Mouse (Mus musculus) right cerebral cortex, postnatal 14 days (tissue): ENCODE results near the gene Cacna2d1.

ENCODE experiments used
- DNase-seq: peaks from one replicate; pipeline ENCODE4 v3.0.0; 2022

Cacna2d1 gene

DNA sequence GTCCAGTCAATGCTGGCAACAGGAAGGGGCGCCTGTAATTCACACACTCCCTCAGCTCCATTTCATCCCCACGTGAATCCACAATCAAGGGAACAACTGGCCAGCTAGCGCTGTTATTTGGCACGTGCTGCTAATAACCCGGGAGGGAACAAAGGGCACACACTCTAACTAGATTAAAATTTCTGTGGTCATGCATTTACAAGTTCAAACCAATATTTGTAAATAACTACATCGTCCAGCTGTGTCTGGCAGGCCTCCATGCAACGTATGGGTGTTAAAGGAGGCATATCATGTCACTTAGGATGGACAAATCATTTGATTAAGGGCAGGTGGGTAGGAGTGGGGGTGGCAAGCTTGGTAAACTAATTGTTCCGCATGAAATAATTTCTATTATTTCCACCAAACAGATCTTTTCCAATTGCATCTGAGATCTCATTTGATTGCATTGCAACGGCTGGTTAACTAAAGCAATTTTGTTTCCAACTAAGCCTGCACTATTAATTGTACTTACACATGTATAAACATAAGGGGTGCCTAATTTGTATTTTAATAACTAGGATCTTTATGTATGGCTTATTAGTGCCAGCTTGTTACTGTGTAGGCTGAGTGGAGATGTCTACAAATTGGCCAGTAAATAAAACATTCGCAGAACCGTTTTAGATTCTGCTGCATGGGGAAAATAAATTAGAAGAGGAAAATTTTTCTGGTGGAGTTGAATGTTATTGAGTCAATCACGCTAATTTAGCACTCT, 231.8 kb downstream of the Cacna2d1 start:
- no peak for DNase-seq

DNA sequence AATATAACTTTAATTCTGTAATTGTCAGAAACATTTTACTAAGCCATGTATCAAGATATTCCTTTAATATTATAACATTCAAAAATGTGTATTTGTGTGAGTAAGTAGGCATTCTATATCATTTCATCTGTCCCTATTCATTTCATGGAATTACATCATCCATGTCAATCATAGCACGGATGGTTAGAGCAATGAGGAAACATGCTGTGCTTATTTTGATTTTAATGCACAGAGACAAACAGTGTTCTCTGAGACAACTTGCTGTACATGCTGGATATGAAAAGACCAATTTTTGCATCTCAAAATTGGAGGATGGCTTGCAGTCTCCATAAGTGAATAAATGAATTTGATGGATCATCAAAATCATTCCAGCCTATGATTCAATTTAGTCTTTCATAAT, 232.4 kb downstream of the Cacna2d1 start:
- DNase-seq = no peak

DNA sequence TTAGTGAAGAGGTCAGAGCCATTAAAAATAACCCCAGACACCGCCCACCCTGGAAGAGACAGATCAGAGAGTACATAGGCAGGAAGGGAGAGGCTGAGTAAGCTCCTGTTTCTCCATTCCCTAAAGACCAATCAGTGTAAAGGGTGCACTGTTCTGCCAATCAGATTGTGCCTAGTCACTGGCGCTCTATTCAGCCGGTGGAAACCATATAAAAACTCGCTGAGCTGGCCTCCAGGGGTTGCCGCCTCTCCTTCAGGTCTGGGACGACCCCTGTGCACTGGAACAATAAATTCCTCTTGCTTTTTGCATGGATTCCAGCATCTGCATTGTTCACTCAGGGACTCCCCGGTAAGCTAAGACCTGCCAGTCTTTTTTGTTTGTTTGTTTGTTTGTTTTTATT, 246.6 kb downstream of the Cacna2d1 start:
- DNase-seq = no peak

DNA sequence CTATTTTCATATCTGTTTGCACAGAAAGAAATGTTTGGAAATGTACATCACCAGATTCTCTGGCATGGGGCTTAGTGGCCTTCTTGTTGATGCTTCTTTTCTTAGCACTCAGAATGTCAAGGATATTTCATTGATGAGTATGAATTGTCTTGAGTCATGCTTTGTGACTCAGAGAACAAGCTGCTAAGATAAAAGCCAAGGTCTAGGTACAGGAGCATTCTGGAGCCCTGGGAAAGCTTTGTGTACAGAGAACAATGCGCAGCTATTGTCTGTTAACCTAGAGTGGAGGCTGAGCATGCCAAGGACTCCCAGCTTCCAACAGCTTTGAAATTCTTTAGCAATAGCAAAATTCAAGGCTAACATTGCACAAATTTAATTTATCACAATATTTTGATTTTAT, 249.6 kb downstream of the Cacna2d1 start:
- no peak for DNase-seq

DNA sequence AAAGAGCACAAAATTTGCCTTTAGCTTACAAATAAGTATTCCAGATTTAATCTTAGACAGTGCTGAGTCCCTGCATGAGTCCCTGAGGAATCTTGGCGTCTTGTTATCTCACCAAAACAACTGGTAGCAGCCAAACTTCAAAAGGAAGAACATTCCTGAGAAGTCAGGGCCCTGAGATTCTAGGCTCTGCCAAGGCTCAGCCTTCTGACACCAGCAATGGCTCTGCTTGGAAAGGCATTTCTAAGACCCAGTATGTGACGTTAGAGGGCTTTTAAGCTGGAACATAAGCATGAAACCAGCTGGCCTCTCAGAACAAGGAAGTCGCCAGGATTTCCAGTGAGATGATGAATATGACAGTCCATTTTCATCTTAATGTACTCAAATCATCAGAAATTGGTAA, 253.4 kb downstream of the Cacna2d1 start:
- DNase-seq = no peak

DNA sequence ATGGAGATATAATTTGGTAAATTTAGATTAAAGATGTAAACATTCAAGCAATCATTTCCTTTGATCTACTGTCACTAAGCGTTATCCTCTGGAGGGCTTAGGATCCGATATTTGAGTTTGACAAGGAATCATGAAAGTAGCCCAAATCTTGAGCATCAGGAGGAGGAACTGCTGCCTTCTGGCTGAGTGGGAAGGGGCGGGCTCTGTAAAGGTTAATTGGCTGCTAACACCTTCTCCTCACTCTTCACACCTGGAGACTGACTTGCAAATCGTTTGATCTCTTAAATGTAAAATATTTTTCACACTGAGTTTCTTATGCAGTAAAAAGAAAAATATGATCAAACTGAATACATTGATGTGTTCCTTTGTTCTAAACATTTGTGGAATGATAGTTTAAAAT, 255.4 kb downstream of the Cacna2d1 start:
- DNase-seq = no peak

DNA sequence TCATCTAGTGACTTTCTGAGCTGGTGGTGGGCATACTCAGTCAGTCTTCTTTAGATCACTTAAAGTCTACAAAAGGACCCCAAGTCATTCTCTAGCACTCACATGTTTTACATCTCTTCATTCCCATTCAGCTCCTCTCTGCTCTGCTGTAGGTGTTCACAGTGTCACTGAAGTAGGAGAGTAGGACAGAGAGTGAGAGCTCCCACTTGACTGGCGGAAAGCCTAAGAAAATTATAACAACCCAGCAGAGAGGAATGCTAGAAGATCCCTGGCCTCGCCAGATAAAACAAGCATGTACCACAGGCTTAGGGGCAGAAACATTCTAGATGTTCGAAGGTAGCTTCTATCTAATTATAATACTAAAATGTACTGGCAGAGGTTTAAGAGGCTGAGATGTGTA, 256.7 kb downstream of the Cacna2d1 start:
- DNase-seq = no peak

DNA sequence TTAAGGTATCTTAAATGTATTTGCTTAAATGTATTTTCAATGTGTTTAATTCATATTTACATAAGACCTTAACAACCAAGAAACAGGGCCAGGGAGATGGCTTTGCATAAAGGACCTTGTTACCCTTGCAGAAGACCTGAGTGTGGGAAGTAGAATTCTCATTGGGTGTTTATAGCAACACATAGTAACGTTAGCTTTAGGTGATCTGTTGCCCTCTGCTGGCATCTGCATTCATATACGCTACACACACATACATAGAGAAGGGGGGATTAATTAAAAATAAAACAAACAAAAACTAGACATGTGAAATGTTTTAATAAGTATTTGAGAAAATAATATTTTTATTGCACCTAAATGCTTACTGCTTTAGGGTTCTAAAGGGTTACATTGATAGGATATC, 265.3 kb downstream of the Cacna2d1 start:
- no peak for DNase-seq

DNA sequence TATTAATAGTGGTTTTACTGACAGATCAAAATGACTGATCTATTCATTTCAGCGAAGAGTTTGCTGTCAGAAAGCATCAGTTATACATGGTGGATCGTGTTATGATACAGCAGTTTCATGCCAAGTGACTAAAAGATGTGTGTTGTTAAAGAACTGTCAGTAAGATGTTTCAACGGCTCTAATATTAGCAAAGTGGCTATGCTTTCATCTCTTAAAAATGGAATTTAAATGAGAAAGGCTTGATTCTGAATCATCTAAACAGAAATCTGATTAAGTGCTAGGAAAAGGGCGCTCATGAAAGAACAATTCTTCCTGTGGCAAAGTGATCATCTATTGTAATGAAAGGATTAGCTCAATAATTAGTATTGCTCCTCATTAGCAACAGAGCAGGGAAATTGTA, 287.5 kb downstream of the Cacna2d1 start:
- no peak for DNase-seq

DNA sequence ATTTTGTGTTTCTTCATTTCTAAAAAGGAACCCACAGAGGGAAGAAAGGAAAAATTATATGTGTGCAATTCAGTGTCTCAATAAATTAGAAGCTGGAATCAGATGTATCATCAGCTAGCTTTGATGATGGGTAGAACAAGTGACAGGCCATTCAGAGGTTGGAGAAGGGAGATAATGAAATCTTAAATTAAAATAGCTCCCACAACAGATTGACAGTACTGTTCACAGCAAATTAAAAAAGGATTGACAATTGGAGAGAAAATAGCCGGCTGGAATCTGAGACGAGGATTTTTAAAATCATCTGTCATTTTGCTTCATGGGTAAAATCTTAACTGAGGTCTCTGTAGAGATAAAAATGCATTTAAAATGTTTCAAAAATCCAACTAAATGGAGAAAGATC, 290.9 kb downstream of the Cacna2d1 start:
- no peak for DNase-seq

DNA sequence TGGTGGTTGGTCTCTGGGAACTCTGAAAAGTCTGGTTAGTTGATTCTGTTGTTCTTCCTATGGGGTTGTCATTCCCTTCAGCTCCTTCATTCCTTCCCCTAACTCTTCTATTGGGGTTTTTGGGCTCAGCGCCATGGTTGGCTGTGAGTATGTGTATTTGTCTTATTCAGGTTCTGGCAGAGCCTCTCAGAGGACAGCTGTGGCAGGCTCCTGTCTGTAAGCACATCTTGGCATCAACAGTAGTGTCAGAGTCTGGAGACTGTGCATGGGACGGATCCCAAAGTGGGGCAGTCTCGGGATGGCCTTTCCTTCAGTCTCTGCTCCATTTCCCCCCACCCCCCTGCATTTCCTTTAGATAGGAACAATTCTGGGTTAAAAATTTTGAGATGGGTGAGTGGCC, 294.9 kb downstream of the Cacna2d1 start:
- no peak for DNase-seq

DNA sequence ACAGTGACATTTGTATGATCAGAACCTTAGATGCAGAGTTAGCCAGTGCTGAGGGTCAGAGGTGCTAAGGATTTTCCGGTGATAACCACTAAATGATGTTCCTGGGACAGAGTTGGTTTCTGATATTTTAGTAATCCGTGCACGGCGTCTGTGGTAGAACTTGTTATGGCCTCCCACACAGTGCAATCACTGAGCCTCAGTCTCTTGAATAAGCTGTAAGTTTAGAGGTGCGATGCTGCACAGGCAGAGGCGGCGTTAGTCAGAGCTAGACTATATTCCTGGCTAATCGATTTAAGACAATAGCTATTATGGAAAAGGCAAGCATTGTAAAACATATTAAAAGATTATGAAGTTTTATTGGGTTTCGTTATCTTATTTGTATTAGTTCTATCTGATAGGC, 297.0 kb downstream of the Cacna2d1 start:
- DNase-seq = no peak

DNA sequence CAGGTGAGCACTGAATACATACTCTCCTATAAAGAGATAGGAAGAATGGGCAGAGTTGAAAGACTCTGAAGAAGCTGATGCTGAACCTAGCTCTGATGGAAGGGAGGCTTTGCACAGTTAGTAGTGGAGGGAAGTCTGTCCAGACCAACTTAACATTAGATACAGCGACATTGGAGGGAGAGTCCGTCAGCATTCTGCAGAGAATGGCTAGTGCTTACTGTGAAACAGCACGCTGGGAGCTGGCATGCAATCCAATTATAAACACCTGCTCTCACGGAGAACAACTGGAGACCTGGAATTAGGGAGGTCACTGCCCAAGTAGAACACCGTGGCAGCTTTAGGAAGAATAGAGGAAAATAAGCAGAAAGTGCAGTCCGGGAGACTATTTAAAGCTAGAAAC, 300.4 kb downstream of the Cacna2d1 start:
- DNase-seq = no peak

DNA sequence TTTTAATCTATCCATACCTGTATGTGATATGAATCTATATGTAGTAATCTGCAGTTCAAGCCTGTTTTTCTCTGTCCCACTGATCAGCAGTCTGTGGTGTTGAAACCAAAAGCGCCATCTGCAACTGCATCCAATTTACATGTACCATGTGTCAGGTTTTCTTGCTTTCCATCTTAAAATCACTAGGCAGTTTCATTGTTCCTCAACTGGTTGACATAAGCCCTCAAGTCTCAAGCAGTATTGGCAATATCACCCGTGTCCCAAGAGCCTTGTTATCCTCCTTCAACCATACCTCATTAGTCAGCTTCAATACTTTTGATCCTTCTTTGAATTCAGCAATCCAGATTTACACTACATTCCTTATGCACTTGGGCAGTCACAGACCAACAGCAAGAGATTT, 301.4 kb downstream of the Cacna2d1 start:
- DNase-seq = no peak

DNA sequence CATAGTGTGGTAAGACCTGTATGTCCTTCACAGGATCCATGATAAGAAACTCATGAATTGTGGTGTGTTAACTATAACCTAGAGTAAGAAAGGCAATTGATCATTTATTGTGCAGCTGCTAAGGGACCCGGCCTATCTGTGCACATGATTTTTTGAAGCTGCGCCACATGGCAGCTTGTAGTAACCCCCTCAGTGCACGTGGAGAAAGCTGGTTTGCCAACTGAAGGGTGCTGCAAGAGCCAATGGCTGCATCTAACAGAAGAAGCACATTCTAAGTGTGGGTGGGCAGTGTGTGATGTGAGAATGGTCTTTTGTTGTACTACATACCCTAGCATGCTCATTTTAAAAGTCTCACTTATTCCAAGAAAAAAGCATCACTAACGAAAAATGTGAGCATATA, 302.1 kb downstream of the Cacna2d1 start:
- DNase-seq = peak; percentile 13

DNA sequence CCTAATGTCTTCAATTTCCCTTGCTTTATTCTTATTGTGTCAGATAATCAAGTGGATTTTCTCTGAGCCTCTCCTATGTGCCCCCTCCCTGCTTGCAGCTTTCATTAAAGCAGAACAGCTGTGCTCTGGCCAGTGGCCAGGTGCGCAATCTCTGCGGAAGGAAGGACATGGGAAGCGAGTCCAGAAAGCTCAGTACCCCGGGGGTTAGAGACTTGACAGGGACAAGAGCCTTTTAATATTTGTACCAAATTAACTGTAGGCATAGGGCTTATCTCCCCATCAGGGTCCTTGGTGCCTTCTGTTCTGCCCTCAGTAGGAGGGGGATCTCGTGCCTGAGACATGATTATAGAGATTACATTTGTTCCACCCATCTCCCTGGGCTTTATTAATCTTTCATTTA, 303.5 kb downstream of the Cacna2d1 start:
- DNase-seq = peak; percentile 16

DNA sequence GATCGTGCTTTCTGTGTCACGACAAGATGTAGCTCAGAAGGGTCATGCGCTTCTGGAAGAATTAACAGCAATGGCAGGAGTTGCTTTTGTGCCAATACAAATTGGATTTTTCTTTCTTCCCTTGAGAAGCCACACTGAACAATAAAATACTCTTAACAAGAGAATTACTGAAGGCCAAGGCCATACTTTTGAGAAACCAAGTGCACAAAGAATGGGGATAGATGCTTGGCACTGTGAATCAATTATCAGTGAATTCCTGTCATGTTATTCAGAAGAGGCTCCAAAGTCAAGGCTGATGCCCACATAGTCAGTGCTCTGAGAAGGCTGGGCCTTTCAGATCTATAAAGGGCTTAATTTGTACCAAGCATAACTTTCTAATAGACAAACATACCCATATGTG, 305.8 kb downstream of the Cacna2d1 start:
- DNase-seq = no peak

DNA sequence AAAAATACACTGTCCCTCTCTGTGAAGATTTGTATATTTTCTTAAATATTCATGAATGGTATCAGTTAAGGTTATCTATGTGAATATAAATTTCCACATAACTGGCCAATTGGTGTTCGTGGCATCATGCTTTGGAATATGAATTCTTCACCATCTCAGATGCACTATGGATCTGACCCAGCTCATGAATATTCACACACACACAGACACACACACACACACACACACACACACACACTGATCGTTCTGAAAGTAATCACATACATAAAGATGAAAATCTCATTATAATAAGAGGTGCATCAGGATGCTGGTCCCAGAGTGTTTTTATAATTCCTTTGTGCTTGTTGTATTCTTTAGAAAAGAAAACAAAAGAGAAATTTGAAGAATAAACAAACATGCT, 309.1 kb downstream of the Cacna2d1 start:
- DNase-seq = no peak

DNA sequence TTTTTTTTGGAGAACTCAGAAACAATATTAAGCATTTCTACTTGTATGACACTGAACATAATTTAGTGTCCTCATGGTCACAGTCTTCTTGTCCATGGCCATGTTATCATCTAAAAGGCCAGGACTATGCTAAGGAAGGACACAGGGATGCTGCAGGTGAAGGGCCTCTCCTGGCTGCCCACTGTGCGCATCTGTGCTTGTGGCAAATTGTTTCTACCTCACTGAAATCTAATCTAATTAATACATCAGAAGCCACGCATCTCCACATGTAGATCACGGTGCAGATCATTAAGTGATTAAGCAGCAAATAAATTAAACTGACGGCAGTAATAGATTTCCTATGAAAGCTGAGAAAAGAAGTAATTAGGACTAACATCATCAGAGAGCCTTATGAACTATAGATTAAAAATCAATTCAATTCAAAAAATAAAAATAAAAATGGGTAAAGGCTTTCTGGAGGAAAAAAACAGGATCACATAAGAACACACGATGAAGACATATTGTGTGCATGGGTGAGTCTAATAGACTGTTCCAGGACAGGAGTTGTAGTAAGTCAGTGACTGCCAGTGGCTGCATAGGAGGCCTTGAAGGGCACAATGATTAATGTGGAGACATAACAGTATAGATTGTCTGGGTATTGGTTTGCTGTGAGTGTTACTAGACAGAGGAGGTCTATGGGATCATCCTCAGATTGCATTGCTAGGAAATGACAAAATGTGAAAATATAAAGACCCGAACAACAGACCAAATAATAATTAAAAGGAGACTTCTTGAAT, 318.4 kb downstream of the Cacna2d1 start:
- DNase-seq = no peak

DNA sequence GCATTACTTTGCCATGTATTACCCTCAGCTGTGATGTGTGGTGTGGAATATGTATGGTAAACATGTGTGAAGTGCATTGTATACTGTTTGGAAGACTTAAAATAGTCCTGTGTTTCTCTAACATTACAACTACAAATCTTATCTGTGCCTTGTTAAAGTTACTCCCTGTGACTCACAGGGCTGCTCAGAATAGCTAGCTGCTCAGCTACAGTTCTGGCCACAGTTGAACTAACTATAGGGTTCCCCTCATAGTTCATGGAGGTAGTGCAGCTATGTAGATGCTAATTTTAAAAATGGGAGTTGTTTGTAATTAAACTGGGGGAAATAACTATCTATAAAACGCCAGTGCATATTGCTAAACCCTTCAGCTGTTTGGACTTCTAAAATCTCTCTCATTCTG, 319.3 kb downstream of the Cacna2d1 start:
- DNase-seq = no peak

DNA sequence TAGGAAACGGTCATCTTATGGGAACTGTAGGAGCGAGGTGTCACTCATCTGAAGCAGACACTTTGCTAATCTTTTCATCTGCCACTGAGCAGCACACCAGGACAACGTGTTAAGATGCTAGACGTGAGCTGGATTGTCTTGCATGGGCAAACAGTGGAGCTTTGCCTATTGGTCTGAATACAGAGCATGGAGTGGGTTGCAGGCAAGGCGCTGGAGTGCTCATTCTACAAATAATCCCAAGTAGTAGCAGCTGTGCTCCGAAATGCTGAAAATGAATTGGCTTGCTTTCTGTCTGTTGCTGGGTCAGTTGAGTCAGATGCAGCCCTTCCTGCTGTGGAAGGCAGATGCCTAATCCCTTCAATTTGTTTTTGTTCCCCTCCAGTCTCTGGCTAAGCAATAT, 330.9 kb downstream of the Cacna2d1 start:
- DNase-seq = no peak

DNA sequence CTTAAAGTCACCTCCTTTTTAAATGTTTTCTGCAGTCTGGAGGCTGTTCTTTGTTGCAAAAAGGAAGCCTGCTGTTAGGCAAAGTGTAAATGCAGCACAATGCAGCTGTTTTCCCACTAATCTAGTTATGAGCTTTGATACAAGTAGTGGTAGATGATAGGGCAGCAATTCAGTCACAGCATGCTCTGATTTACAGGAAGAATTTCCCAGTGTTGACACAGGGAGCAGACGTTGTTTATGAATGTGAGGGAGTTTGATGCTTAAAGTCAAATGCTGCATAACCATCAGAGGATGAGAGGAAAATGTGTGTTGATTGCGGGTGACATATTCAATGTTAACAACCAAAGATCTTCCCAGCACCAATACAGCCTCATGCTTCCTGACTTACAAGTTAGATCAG, 342.6 kb downstream of the Cacna2d1 start:
- DNase-seq = no peak

DNA sequence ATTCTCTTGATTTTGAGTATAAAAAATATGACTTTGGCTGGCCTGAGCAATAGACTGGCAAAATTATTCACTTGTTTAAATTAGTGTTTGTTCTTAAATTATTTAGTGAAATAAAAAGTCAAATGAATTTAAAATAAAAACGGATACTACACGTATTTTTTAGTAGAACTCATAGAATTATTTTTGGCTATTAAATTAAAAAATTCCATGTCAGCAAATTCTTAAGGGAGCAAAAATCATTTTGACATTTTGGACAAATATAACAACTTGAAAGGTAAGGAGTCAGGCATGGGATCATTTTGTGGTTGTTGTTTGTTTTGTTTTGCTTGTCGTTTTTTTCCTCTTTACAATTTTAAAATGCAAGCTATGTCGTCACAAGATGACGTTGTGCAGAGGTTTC, 346.7 kb downstream of the Cacna2d1 start:
- no peak for DNase-seq

DNA sequence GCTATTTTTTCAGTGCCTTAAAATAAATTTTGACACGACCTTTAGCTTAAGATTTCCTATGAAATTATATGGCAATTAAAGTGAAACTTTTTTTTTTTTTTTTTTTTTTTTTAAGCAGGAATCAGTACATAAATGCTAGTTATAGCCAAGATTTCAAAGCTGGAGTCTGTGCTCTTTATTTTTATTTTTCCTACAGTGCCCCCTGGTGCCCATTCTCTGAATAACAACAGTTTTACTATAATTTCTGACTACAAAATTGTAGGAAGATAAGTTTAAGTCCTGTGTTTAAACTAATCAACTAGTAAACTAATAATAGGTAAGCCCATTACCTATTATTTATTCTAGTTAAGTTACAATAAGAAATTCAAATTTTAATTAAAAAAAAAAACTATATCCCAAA, 358.7 kb downstream of the Cacna2d1 start:
- no peak for DNase-seq

DNA sequence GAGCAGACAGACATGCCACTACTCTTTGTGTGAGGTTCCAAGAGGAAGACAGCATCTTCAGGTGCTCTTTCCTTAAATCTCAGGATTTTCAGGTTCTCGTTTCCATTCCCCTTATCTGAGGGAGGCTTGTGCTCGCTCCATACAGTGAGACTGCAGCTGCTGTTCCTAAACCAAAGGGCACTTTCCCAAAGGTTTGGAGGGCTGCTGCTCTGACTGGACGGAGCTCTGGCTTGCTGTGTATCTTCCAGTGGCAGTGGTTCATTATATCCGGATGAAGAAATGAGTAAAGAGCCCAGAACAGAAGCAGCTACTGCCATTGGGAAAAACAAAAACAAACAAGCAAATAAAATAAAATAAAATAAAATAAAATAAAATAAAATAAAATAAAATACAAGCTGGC, 359.3 kb downstream of the Cacna2d1 start:
- DNase-seq = no peak
